Mouse (Mus musculus) stomach, postnatal 0 days (tissue): Measurements from ENCODE around the gene Copz1.

Experiments used
- CTCF ChIP-seq: IDR thresholded peaks from 2 replicates; pipeline ENCODE4 v1.5.1; 2016; ENCODE audit warnings: antibody characterized with exemption, low read depth, mild to moderate bottlenecking, moderate library complexity
- EP300 ChIP-seq: optimal IDR thresholded peaks from 2 replicates; pipeline ENCODE3; 2016; ENCODE audit warnings: antibody characterized with exemption

DNA sequence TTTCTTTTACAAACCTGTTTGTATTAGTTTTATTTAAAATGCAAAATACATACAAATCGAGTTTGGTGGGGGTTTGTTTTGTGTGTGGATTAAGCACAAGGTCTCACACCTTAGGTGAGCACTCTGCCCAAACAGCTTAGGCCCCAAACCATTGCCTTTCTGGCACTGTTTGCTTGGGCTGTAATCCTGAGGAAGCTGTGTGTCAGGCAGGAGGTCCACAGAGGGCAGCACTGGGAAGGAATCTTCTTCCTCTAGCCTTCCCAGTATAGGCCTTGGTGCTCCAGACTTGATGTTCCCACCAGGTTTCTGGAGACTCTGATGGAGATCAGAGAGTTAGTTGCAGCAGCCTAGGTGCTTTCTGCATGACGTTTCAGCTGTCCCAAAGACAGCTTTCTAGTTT, 12.1 kb downstream of the Copz1 start:
- TF ChIP-seq CTCF, result peak; percentile 51
- no peak for TF ChIP-seq EP300
